Mouse (Mus musculus): Measurements from ENCODE around the gene Atp9a.

DNA sequence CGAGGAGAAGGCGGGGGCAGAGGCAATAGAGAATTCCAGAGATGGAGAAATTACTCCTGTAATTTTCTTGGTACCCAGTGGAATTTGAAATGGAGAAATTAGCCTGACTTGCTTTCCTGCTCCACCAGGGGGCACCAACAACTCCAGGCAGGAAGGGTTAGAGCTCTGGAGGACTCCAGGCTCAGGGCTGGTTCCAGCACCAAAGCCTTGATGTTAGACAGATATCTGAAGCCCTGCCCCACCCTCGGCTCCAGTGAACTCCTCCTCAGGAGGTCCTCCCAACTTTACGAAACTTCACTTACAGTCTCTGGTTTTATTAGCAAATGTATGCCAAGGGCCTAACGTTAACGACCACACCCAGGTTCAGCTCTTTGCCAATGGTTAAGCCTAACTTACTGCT is 50.4 kb downstream of the Atp9a start:
- TF ChIP-seq EP300 (IDR thresholded peaks at IDR 0.05) (no peak), CTCF (IDR thresholded peaks at IDR 0.05) (peak; percentile 81)
